Mouse (Mus musculus): ENCODE data around the gene Mcm5.

The Mcm5 gene

GRCm38 (mm10) chr8:75109236-75109967, at the start of gene Mcm5:
TSS of gene Mcm5 (plus strand) at chr8:75109569.
- peak; percentile 100 for DNase-seq (ENCODE audit: extremely low spot score, low spot score)

- DNase-seq (ENCODE audit: extremely low spot score, low spot score) = no peak
Observed at GRCm38 (mm10) chr8:75060022-75060421, 49.3 kb upstream of the Mcm5 start.

- DNase-seq (ENCODE audit: extremely low spot score, low spot score) = no peak
Observed at GRCm38 (mm10) chr8:75060815-75061214, 48.6 kb upstream of the Mcm5 start.

- DNase-seq (ENCODE audit: extremely low spot score, low spot score) = no peak
Observed at GRCm38 (mm10) chr8:75063290-75063689, 46.1 kb upstream of the Mcm5 start.

GRCm38 (mm10) chr8:75064790-75065189, 44.6 kb upstream of the Mcm5 start:
- DNase-seq (ENCODE audit: extremely low spot score, low spot score) = no peak

- no peak for DNase-seq (ENCODE audit: extremely low spot score, low spot score)
Observed at GRCm38 (mm10) chr8:75067287-75067686, 42.1 kb upstream of the Mcm5 start.

GRCm38 (mm10) chr8:75070297-75070696, 39.1 kb upstream of the Mcm5 start:
- DNase-seq (ENCODE audit: extremely low spot score, low spot score) = no peak

- peak; percentile 80 for DNase-seq (ENCODE audit: extremely low spot score, low spot score)
Observed at GRCm38 (mm10) chr8:75071627-75072346, 37.6 kb upstream of the Mcm5 start.

- DNase-seq (ENCODE audit: extremely low spot score, low spot score) = no peak
Observed at GRCm38 (mm10) chr8:75074876-75075275, 34.5 kb upstream of the Mcm5 start.

GRCm38 (mm10) chr8:75078215-75078614, 31.2 kb upstream of the Mcm5 start:
- DNase-seq (ENCODE audit: extremely low spot score, low spot score) = no peak

GRCm38 (mm10) chr8:75078851-75079250, 30.5 kb upstream of the Mcm5 start:
- DNase-seq (ENCODE audit: extremely low spot score, low spot score) = no peak

GRCm38 (mm10) chr8:75081364-75082040, 27.9 kb upstream of the Mcm5 start:
- DNase-seq (ENCODE audit: extremely low spot score, low spot score) = no peak

GRCm38 (mm10) chr8:75082181-75082805, 27.1 kb upstream of the Mcm5 start:
- DNase-seq (ENCODE audit: extremely low spot score, low spot score) = no peak

GRCm38 (mm10) chr8:75083846-75084245, 25.5 kb upstream of the Mcm5 start:
- DNase-seq (ENCODE audit: extremely low spot score, low spot score) = peak; percentile 91

- no peak for DNase-seq (ENCODE audit: extremely low spot score, low spot score)
Observed at GRCm38 (mm10) chr8:75084382-75085064, 24.8 kb upstream of the Mcm5 start.

GRCm38 (mm10) chr8:75086002-75086401, 23.4 kb upstream of the Mcm5 start:
- DNase-seq (ENCODE audit: extremely low spot score, low spot score) = no peak

- no peak for DNase-seq (ENCODE audit: extremely low spot score, low spot score)
Observed at GRCm38 (mm10) chr8:75087127-75087526, 22.2 kb upstream of the Mcm5 start.

GRCm38 (mm10) chr8:75088989-75089881, 20.1 kb upstream of the Mcm5 start:
- peak; percentile 57 for DNase-seq (ENCODE audit: extremely low spot score, low spot score)

- no peak for DNase-seq (ENCODE audit: extremely low spot score, low spot score)
Observed at GRCm38 (mm10) chr8:75090781-75091365, 18.5 kb upstream of the Mcm5 start.
